Mouse (Mus musculus): Measurements from ENCODE around the gene Nnat. TPM values are rescaled to one million over a fixed set of nuclear protein-coding genes. Genes with fewer than 3 reads are reported as not detected.

Gene Nnat
- total RNA-seq (2021), result under 1 TPM; 0.51 to 0.89 TPM

- intact Hi-C loops (cut with DNase I), result no loop called here
- DNase-seq, result no peak
Observed at GRCm38 (mm10) chr2:157559858-157560257, at the start of gene Nnat. Gene Nnat, plus strand, starts transcription at chr2:157560078.

DNA sequence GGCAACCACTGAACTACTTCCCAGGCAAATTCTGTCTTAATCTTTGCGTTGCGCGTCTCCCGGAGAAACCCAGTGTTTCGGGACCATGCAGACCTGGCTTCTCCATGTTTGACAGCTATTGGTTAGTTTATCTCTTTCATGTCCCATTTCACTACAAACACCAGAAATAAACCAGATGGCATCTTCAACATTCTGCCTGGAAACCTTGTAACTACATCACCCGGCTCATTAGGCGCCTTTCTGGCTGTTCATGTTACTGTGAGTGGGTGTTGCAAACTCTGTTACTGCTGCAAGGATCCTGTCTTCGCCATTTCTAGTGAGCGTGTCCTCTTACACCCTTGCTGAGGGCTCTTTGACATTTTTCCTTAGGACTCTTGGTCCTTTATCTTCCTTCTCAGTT, 47.0 kb upstream of the Nnat start:
- no peak for DNase-seq
- intact Hi-C loops (cut with DNase I), result no loop called here

- no peak for DNase-seq
- intact Hi-C loops (cut with DNase I), result no loop called here
Observed at GRCm38 (mm10) chr2:157513737-157514208, 46.1 kb upstream of the Nnat start.

DNA sequence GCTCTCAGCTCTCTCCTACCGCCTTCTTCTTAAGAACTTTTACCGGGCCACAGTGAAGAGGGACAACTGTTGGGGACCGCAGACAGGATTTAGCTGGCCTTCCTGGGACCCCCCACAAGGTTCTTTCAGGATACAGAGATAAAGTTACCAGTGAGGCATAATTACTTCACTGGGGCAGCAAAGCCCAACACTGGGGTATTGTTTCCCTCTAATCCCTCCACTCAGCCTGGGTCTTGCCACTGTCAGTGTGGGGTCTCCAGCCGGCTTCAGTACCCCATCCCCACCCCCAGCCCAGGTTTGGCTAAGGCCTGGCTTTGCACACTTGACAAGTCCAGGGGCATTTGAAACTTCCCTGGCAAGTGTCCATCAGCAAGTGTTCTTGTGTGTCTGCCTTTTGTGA, 45.5 kb upstream of the Nnat start:
- intact Hi-C loops (cut with DNase I), result no loop called here
- no peak for DNase-seq

DNA sequence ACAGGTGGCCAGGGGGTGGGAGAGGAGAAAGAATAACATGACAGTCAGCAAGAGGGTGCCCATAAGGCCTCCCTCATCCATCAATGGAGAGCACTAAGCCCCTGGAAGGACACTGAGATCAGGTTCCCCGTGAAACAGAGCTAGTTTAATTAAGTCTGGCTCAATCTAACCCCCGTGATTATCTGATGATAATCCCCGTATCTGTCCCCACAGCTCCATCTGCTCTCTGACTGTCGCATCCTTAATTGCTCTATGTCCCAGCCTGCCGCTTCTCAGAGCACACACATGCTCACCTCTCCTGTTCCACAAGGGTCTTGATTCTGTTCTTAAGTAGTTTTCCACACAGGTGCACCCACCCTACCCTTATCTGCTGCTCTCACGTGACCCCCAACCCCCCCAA, 42.4 kb upstream of the Nnat start:
- no peak for DNase-seq
- intact Hi-C loops (cut with DNase I), result no loop called here

- no peak for DNase-seq
- intact Hi-C loops (cut with DNase I), result no loop called here
Observed at GRCm38 (mm10) chr2:157518451-157518850, 41.4 kb upstream of the Nnat start.

GRCm38 (mm10) chr2:157519452-157519851, 40.4 kb upstream of the Nnat start:
- intact Hi-C loops (cut with DNase I), result no loop called here
- DNase-seq, result no peak

DNA sequence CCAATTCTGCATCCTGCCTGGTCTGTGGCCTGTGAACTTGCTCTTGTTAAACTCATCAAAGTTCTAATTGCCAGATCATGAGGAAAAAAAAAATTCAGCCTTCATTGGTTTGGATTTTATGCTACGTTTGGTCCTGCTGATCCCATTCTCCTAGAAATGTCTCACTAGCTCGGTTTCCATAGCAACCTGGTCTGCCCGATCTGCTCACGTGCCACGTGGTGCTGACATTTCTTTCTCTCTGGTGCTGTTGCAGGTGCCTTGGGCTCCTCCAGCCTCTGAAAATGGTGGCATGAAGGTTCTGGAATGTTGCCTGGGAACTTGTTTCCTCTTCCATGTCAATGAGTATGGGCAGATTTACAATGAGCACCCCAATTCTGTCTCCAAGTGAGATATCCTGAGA, 39.4 kb upstream of the Nnat start:
- intact Hi-C loops (cut with DNase I), result no loop called here
- DNase-seq, result no peak

- DNase-seq, result no peak
- intact Hi-C loops (cut with DNase I), result no loop called here
Observed at GRCm38 (mm10) chr2:157522556-157522955, 37.3 kb upstream of the Nnat start.

GRCm38 (mm10) chr2:157530056-157530955, 29.6 kb upstream of the Nnat start:
- DNase-seq, result no peak
- intact Hi-C loops (cut with DNase I), result no loop called here

GRCm38 (mm10) chr2:157531681-157532426, 28.0 kb upstream of the Nnat start:
- no peak for DNase-seq
- intact Hi-C loops (cut with DNase I), result no loop called here

GRCm38 (mm10) chr2:157534163-157534562, 25.7 kb upstream of the Nnat start:
- no peak for DNase-seq
- intact Hi-C loops (cut with DNase I), result no loop called here

DNA sequence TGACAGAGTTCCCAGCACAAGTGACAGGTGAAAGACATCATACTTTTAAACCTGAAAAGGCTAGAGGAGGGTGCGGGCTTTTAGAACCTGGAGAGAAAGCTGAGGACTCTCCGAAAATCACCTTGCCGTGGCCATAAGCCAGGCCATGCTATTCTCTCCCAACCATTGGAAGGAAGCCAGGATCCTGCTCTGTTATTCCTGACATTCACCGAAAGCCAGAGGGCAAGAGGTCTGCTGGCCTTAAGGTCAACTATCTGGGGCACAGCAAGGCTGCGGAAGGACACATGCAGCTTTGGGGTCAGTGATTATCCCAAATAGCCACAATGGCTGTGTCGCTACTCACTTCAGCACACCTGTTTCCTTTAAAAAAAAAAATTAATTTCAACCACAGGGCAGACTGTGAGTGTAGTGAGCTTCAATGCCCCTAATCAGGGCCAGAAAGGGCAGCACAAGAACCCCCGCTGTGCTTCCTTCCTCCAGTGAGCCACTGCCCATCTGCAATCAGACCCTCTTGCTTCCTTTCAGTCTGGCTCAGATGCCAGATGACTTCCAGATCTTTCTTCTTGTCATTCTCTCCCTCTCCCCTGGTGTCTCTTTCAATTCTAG, 23.3 kb upstream of the Nnat start:
- no peak for DNase-seq
- intact Hi-C loops (cut with DNase I), result no loop called here

DNA sequence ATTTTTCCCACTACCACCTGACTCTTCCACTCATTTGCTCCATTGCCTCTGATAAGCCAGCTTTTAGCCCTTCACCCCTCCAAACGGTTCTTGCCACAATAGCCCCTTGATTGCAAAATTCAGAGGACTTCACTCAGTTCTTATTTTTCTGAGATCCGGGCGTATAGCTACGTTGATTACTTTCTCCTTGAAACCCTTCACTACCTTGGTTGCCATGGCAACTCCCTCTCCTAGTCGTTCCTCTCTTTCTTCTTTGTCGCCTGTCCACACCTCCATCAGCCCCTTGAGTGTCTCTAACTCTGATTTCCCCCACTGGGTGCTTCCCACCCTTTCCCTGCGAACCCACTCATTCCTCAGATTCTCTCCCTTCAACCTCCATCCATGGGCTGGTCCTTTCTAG, 22.8 kb upstream of the Nnat start:
- DNase-seq, result no peak
- intact Hi-C loops (cut with DNase I), result no loop called here

DNA sequence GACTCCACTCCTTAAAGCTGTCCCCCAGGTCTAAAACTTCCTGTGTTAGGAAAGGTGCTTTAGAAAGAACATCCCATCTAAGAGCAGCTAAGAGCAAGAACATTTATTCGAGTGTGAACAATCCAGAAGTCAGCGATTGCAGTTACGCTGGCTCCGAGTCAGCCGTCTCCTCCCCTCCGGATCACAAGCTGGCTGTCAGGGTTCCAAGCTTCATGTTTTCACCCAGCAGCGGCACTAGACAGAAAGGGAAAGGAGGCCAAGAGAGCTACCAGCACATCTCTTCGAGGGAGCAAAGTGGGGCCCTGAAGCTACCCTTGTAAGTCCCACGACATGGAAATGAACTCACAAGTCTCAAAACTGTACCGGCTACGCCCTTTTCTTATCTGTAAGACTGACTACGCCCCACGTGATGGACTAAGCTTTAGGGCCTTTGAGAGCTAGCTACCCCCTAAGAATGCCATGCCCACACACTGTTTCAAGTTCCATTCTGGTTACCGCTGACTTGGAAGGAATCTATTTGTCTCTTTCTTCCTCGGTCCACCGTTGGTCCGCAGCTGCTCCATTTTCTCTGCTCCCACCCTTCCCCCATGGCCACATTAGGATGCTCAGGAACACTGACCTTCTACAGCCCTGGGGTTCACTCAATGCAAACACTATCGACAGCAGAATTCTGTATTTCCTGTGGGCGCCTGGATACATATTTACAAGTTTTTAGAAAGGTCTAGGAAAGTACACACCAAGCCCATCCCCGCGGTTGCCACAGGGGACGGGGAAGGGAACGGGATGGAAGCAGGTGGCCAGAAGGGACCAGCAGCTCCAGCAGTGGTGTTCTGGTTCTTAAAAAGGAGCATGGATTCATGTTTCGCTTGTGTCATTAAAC, 19.6 kb upstream of the Nnat start:
- peak; percentile 59 to 66 for DNase-seq
- intact Hi-C loops (cut with DNase I), result no loop called here

GRCm38 (mm10) chr2:157540953-157541569, 18.8 kb upstream of the Nnat start:
- intact Hi-C loops (cut with DNase I), result no loop called here

DNA sequence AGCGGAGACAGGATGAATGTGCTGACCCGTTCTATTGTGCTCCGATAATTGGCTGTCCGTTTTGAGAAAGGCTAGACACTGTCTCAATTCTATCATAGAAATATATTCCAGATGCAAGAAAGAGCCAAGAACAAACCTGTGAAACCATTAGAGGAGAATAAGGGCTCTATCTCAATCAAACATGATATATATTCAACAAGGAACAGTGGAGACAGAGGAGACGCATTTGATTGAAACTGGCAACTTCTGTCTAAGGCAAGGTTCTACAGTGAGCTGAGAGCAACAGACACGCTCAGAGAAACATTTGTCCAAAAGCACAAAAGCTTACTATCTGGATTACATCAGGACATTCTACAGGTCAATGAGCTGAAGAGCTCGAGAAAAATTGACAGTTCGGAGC, 18.2 kb upstream of the Nnat start:
- intact Hi-C loops (cut with DNase I), result no loop called here
- DNase-seq, result no peak

More at GRCm38 (mm10) chr2:157540953-157541569, 18.8 kb upstream of the Nnat start:
- DNase-seq, result no peak

GRCm38 (mm10) chr2:157542415-157542814, 17.5 kb upstream of the Nnat start:
- DNase-seq, result no peak
- intact Hi-C loops (cut with DNase I), result no loop called here

DNA sequence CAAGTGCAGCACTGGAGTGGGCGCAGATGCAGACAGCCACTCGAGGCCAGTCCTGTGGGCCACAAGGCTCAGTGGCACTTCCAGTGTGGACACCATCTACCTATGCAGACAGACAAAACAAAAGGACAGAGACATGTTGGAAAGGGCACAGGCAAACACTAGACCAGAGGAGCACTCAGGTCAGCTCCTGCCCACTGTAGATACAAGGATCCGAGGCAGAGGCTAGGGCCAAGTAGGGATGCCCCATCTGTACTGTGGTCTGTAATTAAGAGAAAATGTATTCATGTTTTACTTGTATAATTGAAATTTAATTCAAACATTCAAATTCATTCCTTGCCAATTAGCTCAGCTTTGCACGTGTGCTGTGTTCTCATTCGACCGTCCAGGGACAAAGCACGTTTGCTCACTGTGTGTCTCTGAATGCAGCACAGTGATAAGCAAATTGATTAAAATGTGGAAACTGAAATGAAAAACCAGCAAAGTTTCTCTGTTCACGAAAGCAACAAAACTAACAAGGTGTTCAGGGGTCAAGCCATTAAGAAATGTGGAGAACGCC, 15.5 kb upstream of the Nnat start:
- intact Hi-C loops (cut with DNase I), result no loop called here
- DNase-seq, result no peak

GRCm38 (mm10) chr2:157546686-157547085, 13.2 kb upstream of the Nnat start:
- intact Hi-C loops (cut with DNase I), result no loop called here
- no peak for DNase-seq
